Mouse (Mus musculus): ENCODE measurements around the gene Fcgr4. TPM values are rescaled to one million over a fixed set of nuclear protein-coding genes. Genes with fewer than 3 reads are reported as not detected.
A peak's percentile ranks its signal among the peaks of the same experiment; 100 is the strongest.

Fcgr4 gene
- polyA plus RNA-seq, 1 experiment from 2014 or later = 1.7 TPM

GRCm38 (mm10) chr1:171037861-171038721, 19.4 kb downstream of the Fcgr4 start:
- H3K36me3 ChIP-seq = no peaks in the 10 kb centered on the region
- ATAC-seq (ENCODE audit: insufficient read depth, low FRiP score, low read depth) = peak; percentile 81
- peak overlapping the region; percentile 84 for H3K27ac ChIP-seq
- 0 out of 2 replicates have a peak, but pooled peaks cover 2% of the 10 kb centered on the region for H3K4me1 ChIP-seq
- WGBS = 0% methylated on average over 47 of the region's 47 CpGs
- H3K9me3 ChIP-seq = no peaks in the 10 kb centered on the region
- H3K27me3 ChIP-seq (replicated peaks) = no peaks in the 10 kb centered on the region
- peak overlapping the region; percentile 36; the same call in 1 of the 2 replicates for H3K9ac ChIP-seq
- H3K4me3 ChIP-seq (replicated peaks) = peak overlapping the region; percentile 77
- H3K4me2 ChIP-seq = peak overlapping the region; percentile 58

- ATAC-seq (ENCODE audit: insufficient read depth, low FRiP score, low read depth) = no peak
- WGBS = 77% methylated on average over 6 of the region's 6 CpGs
- Histone ChIP-seq H3K27ac (no peak overlapping the region), H3K9me3 (no peaks in the 10 kb centered on the region), H3K4me1 (0 out of 2 replicates have a peak, but pooled peaks cover 2% of the 10 kb centered on the region), H3K9ac (no peak overlapping the region), H3K4me3 (replicated peaks) (no peak overlapping the region), H3K27me3 (replicated peaks) (no peaks in the 10 kb centered on the region), H3K36me3 (no peaks in the 10 kb centered on the region), H3K4me2 (no peak overlapping the region)
Observed at GRCm38 (mm10) chr1:171039135-171039534, 20.4 kb downstream of the Fcgr4 start.

GRCm38 (mm10) chr1:171039880-171040279, 21.2 kb downstream of the Fcgr4 start:
- no peak overlapping the region for H3K9ac ChIP-seq
- H3K27ac ChIP-seq = no peak overlapping the region
- no peaks in the 10 kb centered on the region for H3K27me3 ChIP-seq (replicated peaks)
- no peak for ATAC-seq (ENCODE audit: insufficient read depth, low FRiP score, low read depth)
- 74% methylated on average over 7 of the region's 7 CpGs for WGBS
- no peak overlapping the region for H3K4me2 ChIP-seq
- 0 out of 2 replicates have a peak, but pooled peaks cover 2% of the 10 kb centered on the region for H3K4me1 ChIP-seq
- H3K4me3 ChIP-seq (replicated peaks) = no peak overlapping the region
- no peaks in the 10 kb centered on the region for H3K36me3 ChIP-seq
- no peaks in the 10 kb centered on the region for H3K9me3 ChIP-seq

- H3K9me3 ChIP-seq = no peaks in the 10 kb centered on the region
- 61% methylated on average over 3 of the region's 3 CpGs for WGBS
- peak overlapping the region; percentile 73 for H3K4me3 ChIP-seq (replicated peaks)
- peak overlapping the region; percentile 55 for H3K4me2 ChIP-seq
- no peaks in the 10 kb centered on the region for H3K27me3 ChIP-seq (replicated peaks)
- H3K36me3 ChIP-seq = no peaks in the 10 kb centered on the region
- H3K4me1 ChIP-seq = no peaks in the 10 kb centered on the region; the same call in 1 of the 2 replicates
- ATAC-seq (ENCODE audit: insufficient read depth, low FRiP score, low read depth) = no peak
- H3K27ac ChIP-seq = peak overlapping the region; percentile 92; the same call in 1 of the 2 replicates
- H3K9ac ChIP-seq = no peak overlapping the region; the same call in 1 of the 2 replicates
Observed at GRCm38 (mm10) chr1:171043594-171044153, 25.0 kb downstream of the Fcgr4 start.

GRCm38 (mm10) chr1:171044365-171045078, 25.8 kb downstream of the Fcgr4 start:
- H3K36me3 ChIP-seq = no peaks in the 10 kb centered on the region
- H3K9me3 ChIP-seq = no peaks in the 10 kb centered on the region
- peak overlapping the region; percentile 38; the same call in 1 of the 2 replicates for H3K9ac ChIP-seq
- 0% methylated on average over 33 of the region's 33 CpGs for WGBS
- H3K4me2 ChIP-seq = peak overlapping the region; percentile 55
- peak overlapping the region; percentile 92 for H3K27ac ChIP-seq
- no peaks in the 10 kb centered on the region; the same call in 1 of the 2 replicates for H3K4me1 ChIP-seq
- H3K27me3 ChIP-seq (replicated peaks) = no peaks in the 10 kb centered on the region
- peak; percentile 93 for ATAC-seq (ENCODE audit: insufficient read depth, low FRiP score, low read depth)
- H3K4me3 ChIP-seq (replicated peaks) = peak overlapping the region; percentile 73

- WGBS = 5% methylated on average over 14 of the region's 14 CpGs
- H3K9me3 ChIP-seq = no peaks in the 10 kb centered on the region
- ATAC-seq (ENCODE audit: insufficient read depth, low FRiP score, low read depth) = no peak
- H3K36me3 ChIP-seq = no peaks in the 10 kb centered on the region
- no peak overlapping the region for H3K9ac ChIP-seq
- H3K4me3 ChIP-seq (replicated peaks) = peak overlapping the region; percentile 73
- H3K27ac ChIP-seq = no peak overlapping the region
- H3K27me3 ChIP-seq (replicated peaks) = no peaks in the 10 kb centered on the region
- H3K4me1 ChIP-seq = no peaks in the 10 kb centered on the region; the same call in 1 of the 2 replicates
- peak overlapping the region; percentile 51 for H3K4me2 ChIP-seq
Observed at GRCm38 (mm10) chr1:171045079-171045465, 26.4 kb downstream of the Fcgr4 start.

GRCm38 (mm10) chr1:171046501-171046900, 27.8 kb downstream of the Fcgr4 start:
- H3K9me3 ChIP-seq = no peaks in the 10 kb centered on the region
- H3K36me3 ChIP-seq = no peaks in the 10 kb centered on the region
- no peak overlapping the region for H3K27ac ChIP-seq
- H3K4me3 ChIP-seq (replicated peaks) = no peak overlapping the region
- no peak for ATAC-seq (ENCODE audit: insufficient read depth, low FRiP score, low read depth)
- WGBS = 70% methylated on average over 3 of the region's 3 CpGs
- H3K4me1 ChIP-seq = no peaks in the 10 kb centered on the region; the same call in 1 of the 2 replicates
- H3K4me2 ChIP-seq = no peak overlapping the region
- H3K27me3 ChIP-seq (replicated peaks) = no peaks in the 10 kb centered on the region
- H3K9ac ChIP-seq = no peak overlapping the region

- ATAC-seq (ENCODE audit: insufficient read depth, low FRiP score, low read depth) = no peak
- H3K27ac ChIP-seq = no peak overlapping the region
- no peaks in the 10 kb centered on the region for H3K27me3 ChIP-seq (replicated peaks)
- H3K4me3 ChIP-seq (replicated peaks) = no peak overlapping the region
- H3K36me3 ChIP-seq = no peaks in the 10 kb centered on the region
- no peaks in the 10 kb centered on the region; the same call in 1 of the 2 replicates for H3K4me1 ChIP-seq
- H3K4me2 ChIP-seq = no peak overlapping the region
- 62% methylated on average over 10 of the region's 10 CpGs for WGBS
- no peaks in the 10 kb centered on the region for H3K9me3 ChIP-seq
- no peak overlapping the region for H3K9ac ChIP-seq
Observed at GRCm38 (mm10) chr1:171049263-171049662, 30.5 kb downstream of the Fcgr4 start.

GRCm38 (mm10) chr1:171050774-171051173, 32.1 kb downstream of the Fcgr4 start:
- H3K27me3 ChIP-seq (replicated peaks) = no peaks in the 10 kb centered on the region
- H3K4me2 ChIP-seq = no peak overlapping the region
- H3K9me3 ChIP-seq = no peaks in the 10 kb centered on the region
- no peak overlapping the region for H3K9ac ChIP-seq
- 72% methylated on average over 7 of the region's 7 CpGs for WGBS
- no peak overlapping the region for H3K4me3 ChIP-seq (replicated peaks)
- H3K4me1 ChIP-seq = no peaks in the 10 kb centered on the region
- ATAC-seq (ENCODE audit: insufficient read depth, low FRiP score, low read depth) = no peak
- no peak overlapping the region for H3K27ac ChIP-seq
- H3K36me3 ChIP-seq = no peaks in the 10 kb centered on the region

GRCm38 (mm10) chr1:171053305-171053704, 34.6 kb downstream of the Fcgr4 start:
- H3K9me3 ChIP-seq = no peaks in the 10 kb centered on the region
- WGBS = 84% methylated on average over 6 of the region's 6 CpGs
- no peak overlapping the region for H3K9ac ChIP-seq
- H3K4me3 ChIP-seq (replicated peaks) = no peak overlapping the region
- H3K27me3 ChIP-seq (replicated peaks) = no peaks in the 10 kb centered on the region
- ATAC-seq (ENCODE audit: insufficient read depth, low FRiP score, low read depth) = no peak
- H3K27ac ChIP-seq = no peak overlapping the region
- H3K4me1 ChIP-seq = no peaks in the 10 kb centered on the region
- no peak overlapping the region for H3K4me2 ChIP-seq
- no peaks in the 10 kb centered on the region for H3K36me3 ChIP-seq

- Histone ChIP-seq H3K36me3 (no peaks in the 10 kb centered on the region), H3K9me3 (no peaks in the 10 kb centered on the region), H3K4me1 (no peaks in the 10 kb centered on the region), H3K4me3 (replicated peaks) (no peak overlapping the region), H3K4me2 (no peak overlapping the region), H3K9ac (no peak overlapping the region), H3K27ac (no peak overlapping the region), H3K27me3 (replicated peaks) (no peaks in the 10 kb centered on the region)
- no peak for ATAC-seq (ENCODE audit: insufficient read depth, low FRiP score, low read depth)
- 80% methylated on average over 5 of the region's 5 CpGs for WGBS
Observed at GRCm38 (mm10) chr1:171057253-171057652, 38.5 kb downstream of the Fcgr4 start.
